Mouse (Mus musculus) kidney, embryonic 16.5 days (tissue): ENCODE measurements around the gene Syne2. TPM values are rescaled to one million over a fixed set of nuclear protein-coding genes. Genes with fewer than 3 reads are reported as not detected.

Experiments used
- ATAC-seq: fragments of 200-750 bp; cut with Nextera tagmentation; 2 replicates; pipeline ENCODE4 v1.8.0; 2017; ENCODE audit warnings: moderate TSS enrichment; ENCODE audit not compliant: low FRiP score, low TSS enrichment
- H3K27ac ChIP-seq: fragments of 300-500 bp; sonication (generic); 2 replicates; pipeline ENCODE4 v1.5.1; 2014; ENCODE audit warnings: low read length
- H3K27me3 ChIP-seq: fragments of 300-500 bp; sonication (generic); 2 replicates; pipeline ENCODE4 v1.6.1; 2014; ENCODE audit warnings: low read length, control low read depth, mixed read lengths; ENCODE audit not compliant: insufficient read depth
- H3K36me3 ChIP-seq: fragments of 300-500 bp; sonication (generic); 2 replicates; pipeline ENCODE4 v1.6.1; 2014; ENCODE audit warnings: low read length, control low read depth, mixed read lengths; ENCODE audit not compliant: insufficient read depth
- H3K4me1 ChIP-seq: fragments of 300-500 bp; sonication (generic); 2 replicates; pipeline ENCODE4 v1.6.1; 2014; ENCODE audit warnings: low read length, control low read depth, mixed read lengths; ENCODE audit not compliant: insufficient read depth
- H3K4me2 ChIP-seq: fragments of 300-500 bp; sonication (generic); replicated peaks from 2 replicates; pipeline ENCODE4 v1.6.1; 2014; ENCODE audit warnings: low read depth, low read length
- H3K4me3 ChIP-seq: fragments of 300-500 bp; sonication (generic); 2 replicates; pipeline ENCODE4 v1.5.1; 2014; ENCODE audit warnings: mild to moderate bottlenecking, low read length
- H3K9ac ChIP-seq: fragments of 300-500 bp; sonication (generic); replicated peaks from 2 replicates; pipeline ENCODE4 v1.6.1; 2014; ENCODE audit warnings: low read length
- H3K9me3 ChIP-seq: fragments of 300-500 bp; sonication (generic); 2 replicates; pipeline ENCODE4 v1.6.1; 2016; ENCODE audit warnings: low read length, control low read depth
- WGBS: fragments of 180-500 bp; shearing (Covaris S2); extraction: QIAGEN DNeasy Blood & Tissue Kit; methylation state at CpG from one replicate; pipeline ENCODE4 v1.1.7; 2014; 5-methylcytosine and 5-hydroxymethylcytosine counted together
- polyA plus RNA-seq: library from polyadenylated mRNA; unstranded; fragments of >200 nt; fragmentation: Nextera tagmentation; extraction: Ambion mirVana; gene quantifications from 2 replicates; pipeline ENCODE4 v1.2.1, GENCODE M21; 2015

The Syne2 gene
- polyA plus RNA-seq, 1 experiment from 2014 or later = 58.7 TPM

- Histone ChIP-seq H3K27ac (no peak overlapping the region), H3K36me3 (peaks cover 30% of the 10 kb centered on the region), H3K9ac (no peak overlapping the region), H3K4me3 (no peak overlapping the region), H3K4me1 (no peaks in the 10 kb centered on the region), H3K4me2 (no peak overlapping the region), H3K27me3 (no peaks in the 10 kb centered on the region), H3K9me3 (peaks cover 3% of the 10 kb centered on the region; the same call in 1 of the 2 replicates)
- ATAC-seq = no peak
- WGBS = 93% methylated on average over 7 of the region's 7 CpGs
Measured at GRCm38 (mm10) chr12:75905304-75905703, 87.4 kb downstream of the Syne2 start.

- Histone ChIP-seq H3K4me3 (no peak overlapping the region), H3K4me2 (no peak overlapping the region), H3K9ac (no peak overlapping the region), H3K27me3 (no peaks in the 10 kb centered on the region), H3K27ac (no peak overlapping the region), H3K36me3 (peaks cover 37% of the 10 kb centered on the region), H3K9me3 (no peaks in the 10 kb centered on the region), H3K4me1 (no peaks in the 10 kb centered on the region)
- no peak for ATAC-seq
- 85% methylated on average over 3 of the region's 3 CpGs for WGBS
Measured at GRCm38 (mm10) chr12:75908466-75908865, 90.5 kb downstream of the Syne2 start.

GRCm38 (mm10) chr12:75915694-75916093 is 97.8 kb downstream of the Syne2 start:
- Histone ChIP-seq H3K27ac (no peak overlapping the region), H3K36me3 (peaks cover 22% of the 10 kb centered on the region), H3K9me3 (no peaks in the 10 kb centered on the region), H3K9ac (no peak overlapping the region), H3K4me1 (no peaks in the 10 kb centered on the region), H3K27me3 (no peaks in the 10 kb centered on the region), H3K4me2 (no peak overlapping the region), H3K4me3 (no peak overlapping the region)
- WGBS = 93% methylated on average over 5 of the region's 5 CpGs
- ATAC-seq = no peak

- Histone ChIP-seq H3K27me3 (no peaks in the 10 kb centered on the region), H3K9ac (no peak overlapping the region), H3K4me3 (no peak overlapping the region), H3K9me3 (no peaks in the 10 kb centered on the region), H3K4me1 (no peaks in the 10 kb centered on the region), H3K36me3 (peaks cover 20% of the 10 kb centered on the region), H3K27ac (no peak overlapping the region), H3K4me2 (no peak overlapping the region)
- WGBS = 53% methylated on average over 2 of the region's 2 CpGs
- ATAC-seq = no peak
Measured at GRCm38 (mm10) chr12:75918415-75918814, 100.5 kb downstream of the Syne2 start.

DNA sequence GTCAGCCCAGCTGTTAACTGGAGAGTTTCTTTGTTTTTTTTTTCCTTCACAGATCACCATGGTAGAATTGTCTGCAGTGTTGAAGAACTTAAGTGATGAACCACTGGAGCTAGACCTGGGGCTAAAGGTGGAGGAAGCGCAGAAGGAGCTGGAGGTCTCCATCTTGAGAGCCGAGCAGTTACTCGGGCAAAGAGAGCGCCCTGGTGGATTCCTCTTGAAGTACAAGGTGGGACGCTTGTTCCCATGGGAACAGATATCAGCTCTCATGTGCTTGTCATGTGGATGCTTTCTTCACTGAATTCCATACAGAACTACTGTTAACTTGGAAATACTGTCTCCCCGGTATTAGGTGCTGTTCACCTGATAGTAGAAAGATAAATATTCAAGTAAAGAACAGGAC is 101.0 kb downstream of the Syne2 start:
- H3K27ac ChIP-seq = no peak overlapping the region
- peaks cover 20% of the 10 kb centered on the region for H3K36me3 ChIP-seq
- 63% methylated on average over 6 of the region's 6 CpGs for WGBS
- no peaks in the 10 kb centered on the region for H3K27me3 ChIP-seq
- H3K9ac ChIP-seq = no peak overlapping the region
- no peak overlapping the region for H3K4me2 ChIP-seq
- H3K4me1 ChIP-seq = no peaks in the 10 kb centered on the region
- H3K4me3 ChIP-seq = no peak overlapping the region
- no peak for ATAC-seq
- H3K9me3 ChIP-seq = no peaks in the 10 kb centered on the region

DNA sequence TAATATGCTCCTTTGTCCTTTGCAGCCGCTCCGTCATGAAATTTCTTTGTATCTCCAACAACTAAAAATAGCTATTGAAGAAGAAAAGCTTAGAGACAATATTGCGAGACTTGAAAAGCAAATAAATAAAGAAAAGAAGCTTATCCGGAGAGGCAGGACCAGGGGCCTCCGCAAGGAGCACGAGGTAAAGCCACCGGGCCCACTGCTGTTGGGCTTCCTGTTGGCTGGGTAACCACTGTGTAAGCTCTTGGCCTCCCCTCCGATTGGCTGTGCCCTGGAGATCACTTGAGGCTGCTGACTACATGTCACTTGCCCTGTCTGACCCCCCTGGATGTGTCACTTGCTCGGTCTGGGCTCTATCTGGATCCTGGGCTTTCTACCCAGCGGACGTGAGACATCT is 105.0 kb downstream of the Syne2 start:
- no peak overlapping the region for H3K4me2 ChIP-seq
- H3K9ac ChIP-seq = no peak overlapping the region
- no peak overlapping the region for H3K4me3 ChIP-seq
- H3K36me3 ChIP-seq = peaks cover 49% of the 10 kb centered on the region
- no peak overlapping the region for H3K27ac ChIP-seq
- H3K4me1 ChIP-seq = no peaks in the 10 kb centered on the region
- ATAC-seq = no peak
- no peaks in the 10 kb centered on the region for H3K9me3 ChIP-seq
- WGBS = 80% methylated on average over 11 of the region's 11 CpGs
- H3K27me3 ChIP-seq = no peaks in the 10 kb centered on the region

GRCm38 (mm10) chr12:75924852-75925251 is 106.9 kb downstream of the Syne2 start:
- H3K36me3 ChIP-seq = peaks cover 49% of the 10 kb centered on the region

GRCm38 (mm10) chr12:75927596-75927995 is 109.7 kb downstream of the Syne2 start:
- Histone ChIP-seq H3K4me1 (no peaks in the 10 kb centered on the region), H3K27ac (no peak overlapping the region), H3K9ac (no peak overlapping the region), H3K27me3 (no peaks in the 10 kb centered on the region), H3K4me2 (no peak overlapping the region), H3K36me3 (peaks cover 63% of the 10 kb centered on the region), H3K4me3 (no peak overlapping the region), H3K9me3 (no peaks in the 10 kb centered on the region)
- ATAC-seq = no peak
- WGBS = 71% methylated on average over 1 of the region's 1 CpGs

More at GRCm38 (mm10) chr12:75924852-75925251, 106.9 kb downstream of the Syne2 start:
- Histone ChIP-seq H3K27ac (no peak overlapping the region), H3K27me3 (no peaks in the 10 kb centered on the region), H3K9ac (no peak overlapping the region), H3K4me1 (no peaks in the 10 kb centered on the region), H3K4me2 (no peak overlapping the region), H3K4me3 (no peak overlapping the region), H3K9me3 (no peaks in the 10 kb centered on the region)
- ATAC-seq = no peak
- WGBS = 82% methylated on average over 11 of the region's 11 CpGs

GRCm38 (mm10) chr12:75933561-75933960 is 115.6 kb downstream of the Syne2 start:
- no peaks in the 10 kb centered on the region for H3K27me3 ChIP-seq
- H3K9ac ChIP-seq = no peak overlapping the region
- no peak overlapping the region for H3K4me3 ChIP-seq
- H3K4me2 ChIP-seq = no peak overlapping the region
- no peak for ATAC-seq
- WGBS = 80% methylated on average over 4 of the region's 4 CpGs
- peaks cover 41% of the 10 kb centered on the region for H3K36me3 ChIP-seq
- H3K4me1 ChIP-seq = no peaks in the 10 kb centered on the region
- no peak overlapping the region for H3K27ac ChIP-seq
- H3K9me3 ChIP-seq = no peaks in the 10 kb centered on the region

GRCm38 (mm10) chr12:75951328-75951727 is 133.4 kb downstream of the Syne2 start:
- Histone ChIP-seq H3K36me3 (peaks cover 40% of the 10 kb centered on the region), H3K27me3 (no peaks in the 10 kb centered on the region), H3K9me3 (no peaks in the 10 kb centered on the region), H3K4me2 (no peak overlapping the region), H3K4me1 (no peaks in the 10 kb centered on the region), H3K9ac (no peak overlapping the region), H3K4me3 (no peak overlapping the region), H3K27ac (no peak overlapping the region)
- ATAC-seq = no peak
- 60% methylated on average over 5 of the region's 5 CpGs for WGBS
